Mouse (Mus musculus): Measurements from ENCODE around the gene B3gnt6.

DNA sequence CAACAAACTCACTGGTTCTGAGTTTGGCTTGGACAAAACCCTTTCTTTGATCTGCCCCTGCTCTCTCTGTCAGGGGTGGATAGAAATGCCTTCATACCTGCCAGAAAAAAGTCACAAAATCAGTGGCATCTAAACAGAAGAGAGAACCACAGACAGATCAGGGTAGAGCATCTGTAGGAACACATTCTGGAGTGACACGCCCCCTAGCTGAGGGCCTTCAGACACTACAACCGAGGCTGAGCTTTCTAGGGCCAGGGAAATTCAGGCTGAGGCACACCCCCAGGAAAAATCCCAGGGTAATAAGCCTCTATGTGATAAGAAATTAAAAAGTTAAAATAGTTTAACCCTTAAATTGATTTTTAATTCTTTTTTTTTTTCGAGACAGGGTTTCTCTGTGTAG lies 45.9 kb downstream of the B3gnt6 start:
- TF ChIP-seq POLR2A (IDR thresholded peaks at IDR 0.05; ENCODE audit: insufficient read depth, low read depth, low read length) (no peak), CTCF (IDR thresholded peaks at IDR 0.05) (peak; percentile 38)
